Mouse (Mus musculus) spleen, postnatal 14 days (tissue): ENCODE measurements around the gene Dock6.
A peak's percentile ranks its signal among the peaks of the same experiment; 100 is the strongest.

ENCODE experiments used
- DNase-seq, 2 experiments: peaks; one replicate each; pipeline ENCODE4 v3.0.0; 2021 to 2022; ENCODE audit warnings: low spot score in 2 of 2

Dock6 gene

GRCm38 (mm10) chr9:21846755-21847341, 5.6 kb downstream of the Dock6 start:
- no peak for DNase-seq

GRCm38 (mm10) chr9:21845381-21846080, 6.9 kb downstream of the Dock6 start:
- DNase-seq: no peak

- DNase-seq: no peak
Measured at GRCm38 (mm10) chr9:21843086-21843485, 9.3 kb downstream of the Dock6 start.

- no peak for DNase-seq
Measured at GRCm38 (mm10) chr9:21842391-21842790, 10.0 kb downstream of the Dock6 start.

- no peak for DNase-seq
Measured at GRCm38 (mm10) chr9:21841340-21841739, 11.1 kb downstream of the Dock6 start.

GRCm38 (mm10) chr9:21840115-21840787, 12.2 kb downstream of the Dock6 start:
- peak in 1 of 2 experiments; percentile 21 for DNase-seq

- no peak for DNase-seq
Measured at GRCm38 (mm10) chr9:21837690-21838089, 14.7 kb downstream of the Dock6 start.

GRCm38 (mm10) chr9:21835258-21835912, 17.1 kb downstream of the Dock6 start, which contains the start of gene Angptl8:
Angptl8 (plus strand) TSS chr9:21835510.
- no peak for DNase-seq

GRCm38 (mm10) chr9:21831558-21832240, 20.7 kb downstream of the Dock6 start:
- no peak for DNase-seq

- DNase-seq: no peak
Measured at GRCm38 (mm10) chr9:21830936-21831335, 21.5 kb downstream of the Dock6 start.

- DNase-seq: no peak
Measured at GRCm38 (mm10) chr9:21830461-21830850, 22.0 kb downstream of the Dock6 start.

- DNase-seq: no peak
Measured at GRCm38 (mm10) chr9:21829834-21830460, 22.5 kb downstream of the Dock6 start.

GRCm38 (mm10) chr9:21824366-21824765, 28.1 kb downstream of the Dock6 start:
- no peak for DNase-seq

- DNase-seq: no peak
Measured at GRCm38 (mm10) chr9:21823957-21824356, 28.5 kb downstream of the Dock6 start.

GRCm38 (mm10) chr9:21822686-21823085, 29.7 kb downstream of the Dock6 start:
- no peak for DNase-seq

- no peak for DNase-seq
Measured at GRCm38 (mm10) chr9:21820183-21820582, 32.3 kb downstream of the Dock6 start.

GRCm38 (mm10) chr9:21819181-21819729, 33.2 kb downstream of the Dock6 start:
- DNase-seq: no peak

- no peak for DNase-seq
Measured at GRCm38 (mm10) chr9:21818561-21818960, 33.9 kb downstream of the Dock6 start.

- DNase-seq: no peak
Measured at GRCm38 (mm10) chr9:21818125-21818524, 34.3 kb downstream of the Dock6 start.

GRCm38 (mm10) chr9:21816716-21817305, 35.6 kb downstream of the Dock6 start:
- DNase-seq: no peak

- DNase-seq: no peak
Measured at GRCm38 (mm10) chr9:21811170-21811569, 41.3 kb downstream of the Dock6 start.
